Mouse (Mus musculus) liver (tissue): ENCODE results near the gene Olfr1309.
"Not testable (repeated sequence)": the region's sequence is repeated elsewhere in the genome, so short reads cannot be mapped to it uniquely, and the experiment has no call there.

Experiments used
- DNase-seq: peaks from one replicate; pipeline ENCODE4 v3.0.0-alpha.2; 2020; ENCODE audit warnings: mixed read lengths

Gene Olfr1309

GRCm38 (mm10) chr2:111990181-111990580 lies at the start of gene Olfr1309:
TSS of gene Olfr1309 (minus strand) at chr2:111990281.
- DNase-seq: no peak

- not testable (repeated sequence) for DNase-seq
These were observed 36.9 kb upstream of the Olfr1309 start for GRCm38 (mm10) chr2:112026971-112027370.

- no peak for DNase-seq
These were observed 34.2 kb upstream of the Olfr1309 start, which contains the start of gene Olfr1311 for GRCm38 (mm10) chr2:112024312-112024711. TSS of gene Olfr1311 (minus strand) at chr2:112024412.

- no peak for DNase-seq
These were observed 24.8 kb upstream of the Olfr1309 start for GRCm38 (mm10) chr2:112014900-112015299.

GRCm38 (mm10) chr2:112012608-112013007 lies 22.5 kb upstream of the Olfr1309 start, which contains the start of gene Olfr1310:
TSS of gene Olfr1310 (minus strand) at chr2:112012708.
- DNase-seq: no peak

- DNase-seq: no peak
These were observed 25.2 kb downstream of the Olfr1309 start, which contains the start of gene Olfr1308 for GRCm38 (mm10) chr2:111964844-111965243. TSS of gene Olfr1308 (minus strand) at chr2:111964944.

- DNase-seq: no peak
These were observed 40.7 kb downstream of the Olfr1309 start, which contains the start of gene Olfr1307 for GRCm38 (mm10) chr2:111949340-111949739. TSS of gene Olfr1307 (minus strand) at chr2:111949440.
